Mouse (Mus musculus) ES-Bruce4 (cell line): Measurements from ENCODE around the gene H2-T24. TPM values are rescaled to one million over a fixed set of nuclear protein-coding genes. Genes with fewer than 3 reads are reported as not detected.
"Not testable (repeated sequence)": the region's sequence is repeated elsewhere in the genome, so short reads cannot be mapped to it uniquely, and the experiment has no call there.

ENCODE experiments used
- H3K27ac ChIP-seq: 2 replicates; pipeline ENCODE4 v1.5.1; 2012; ENCODE audit warnings: low read length, inconsistent platforms; ENCODE audit not compliant: insufficient read depth
- H3K27me3 ChIP-seq: 2 replicates; pipeline ENCODE4 v1.6.1; 2012; ENCODE audit warnings: mild to moderate bottlenecking, low read length, inconsistent platforms; ENCODE audit not compliant: control insufficient read depth, poor library complexity, insufficient read depth, severe bottlenecking
- H3K36me3 ChIP-seq: 2 replicates; pipeline ENCODE4 v1.6.1; 2012; ENCODE audit warnings: inconsistent platforms, mild to moderate bottlenecking, low read length, moderate library complexity; ENCODE audit not compliant: control insufficient read depth, poor library complexity, insufficient read depth, severe bottlenecking
- H3K4me1 ChIP-seq: one replicate; pipeline ENCODE4 v1.8.1; 2011; ENCODE audit warnings: low read length; ENCODE audit not compliant: control insufficient read depth, insufficient read depth
- H3K4me3 ChIP-seq: 2 replicates; pipeline ENCODE4 v1.5.1; 2011; ENCODE audit warnings: low read depth, mild to moderate bottlenecking, low read length
- H3K9ac ChIP-seq: 2 replicates; pipeline ENCODE4 v1.6.1; 2012; ENCODE audit warnings: low read depth, mild to moderate bottlenecking, inconsistent platforms; ENCODE audit not compliant: poor library complexity, severe bottlenecking
- H3K9me3 ChIP-seq: replicated peaks from 2 replicates; pipeline ENCODE4 v1.6.1; 2012; ENCODE audit warnings: mild to moderate bottlenecking, low read length, inconsistent platforms; ENCODE audit not compliant: control insufficient read depth, poor library complexity, insufficient read depth, severe bottlenecking
- CTCF ChIP-seq: IDR thresholded peaks from one replicate; pipeline ENCODE4 v1.8.1; 2011; ENCODE audit warnings: low read depth, low read length
- EP300 ChIP-seq: IDR thresholded peaks from 2 replicates; pipeline ENCODE4 v1.6.1; 2011; ENCODE audit warnings: low read depth, low read length; ENCODE audit not compliant: insufficient read depth
- POLR2A ChIP-seq: IDR thresholded peaks from one replicate; pipeline ENCODE4 v1.8.1; 2011; ENCODE audit warnings: low read length; ENCODE audit not compliant: insufficient read depth
- polyA plus RNA-seq: library from polyadenylated mRNA; stranded (reverse); fragments of >200 nt; gene quantifications from 2 replicates; pipeline ENCODE4 v1.2.4, GENCODE M21; 2011; ENCODE audit warnings: low read depth; ENCODE audit not compliant: missing spikeins, insufficient read depth, insufficient read length

The H2-T24 gene
- polyA plus RNA-seq, result 0.78 TPM in 1 of 2 replicates, not detected in the other

GRCm38 (mm10) chr17:36020191-36021073 lies at the start of gene H2-T24:
TSS of gene H2-T24 (minus strand) at chr17:36020560.
- no peak within 1 kb of the TSS for H3K27ac ChIP-seq
- H3K36me3 ChIP-seq, result peaks cover under 1% of the 10 kb centered on the region; the same call in 1 of the 2 replicates
- no peak within 1 kb of the TSS for H3K4me3 ChIP-seq

DNA sequence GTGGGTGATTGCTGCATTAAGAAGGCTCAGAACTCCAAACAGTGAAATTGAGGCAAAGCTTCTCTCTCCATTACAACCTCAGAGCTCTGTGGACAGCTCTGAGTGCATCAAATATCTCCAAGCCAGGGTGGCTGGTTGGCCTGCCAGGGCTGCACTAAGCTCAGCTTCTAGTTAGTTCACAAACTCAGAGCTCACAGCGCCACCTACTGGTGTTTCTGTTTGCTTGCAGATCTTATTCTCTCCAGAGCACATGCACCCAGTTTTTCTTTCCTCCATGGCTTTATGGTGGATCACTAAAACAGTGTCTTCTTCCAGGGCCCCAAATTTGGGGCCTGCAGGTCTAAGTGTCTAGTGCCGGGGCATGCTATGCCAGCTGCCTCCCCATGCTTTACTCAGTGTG lies 40.5 kb upstream of the H2-T24 start:
- H3K9ac ChIP-seq, result no peak overlapping the region
- H3K4me1 ChIP-seq, result no peaks in the 10 kb centered on the region
- TF ChIP-seq EP300 (no peak), POLR2A (no peak), CTCF (peak; percentile 56)
- peaks cover 6% of the 10 kb centered on the region for H3K9me3 ChIP-seq
- no peaks in the 10 kb centered on the region for H3K36me3 ChIP-seq
- no peak overlapping the region for H3K27ac ChIP-seq
- no peaks in the 10 kb centered on the region for H3K27me3 ChIP-seq
- H3K4me3 ChIP-seq, result no peak overlapping the region

More at GRCm38 (mm10) chr17:36020191-36021073, at the start of gene H2-T24:
- H3K4me1 ChIP-seq, result no peaks in the 10 kb centered on the region
- peaks cover 10% of the 10 kb centered on the region for H3K9me3 ChIP-seq
- no peak within 1 kb of the TSS for H3K9ac ChIP-seq
- H3K27me3 ChIP-seq, result no peaks in the 10 kb centered on the region
- TF ChIP-seq CTCF, result no peak
- no peak for TF ChIP-seq EP300
- no peak for TF ChIP-seq POLR2A

GRCm38 (mm10) chr17:36058362-36058761 lies 38.0 kb upstream of the H2-T24 start, which contains the start of gene Gm11127:
TSS of gene Gm11127 (minus strand) at chr17:36058371.
- not testable (repeated sequence) for H3K36me3 ChIP-seq, H3K4me1 ChIP-seq, H3K4me3 ChIP-seq, H3K27ac ChIP-seq, H3K9ac ChIP-seq, H3K27me3 ChIP-seq, H3K9me3 ChIP-seq

DNA sequence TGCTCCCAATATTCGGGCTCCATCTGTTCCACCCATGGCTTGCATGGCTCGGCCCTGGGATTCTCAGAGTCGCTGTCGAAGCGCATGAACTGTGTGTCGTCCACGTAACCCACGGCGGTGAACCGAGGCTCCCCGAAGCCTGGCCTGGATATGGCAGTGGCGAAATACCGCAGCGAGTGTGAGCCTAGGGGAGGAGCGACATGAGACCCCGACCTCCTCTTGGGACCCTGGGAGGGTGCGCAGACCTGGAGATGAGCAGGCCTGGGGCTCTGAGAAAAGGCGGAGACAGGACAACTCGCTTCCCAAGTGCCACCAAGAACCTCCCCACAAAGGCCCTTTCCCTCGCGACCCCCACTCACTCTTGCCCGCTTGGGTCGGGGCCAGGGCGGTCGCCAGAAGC lies 37.6 kb upstream of the H2-T24 start:
- not testable (repeated sequence) for H3K9me3 ChIP-seq, H3K4me1 ChIP-seq, H3K27ac ChIP-seq, H3K9ac ChIP-seq, H3K27me3 ChIP-seq, H3K4me3 ChIP-seq, H3K36me3 ChIP-seq

DNA sequence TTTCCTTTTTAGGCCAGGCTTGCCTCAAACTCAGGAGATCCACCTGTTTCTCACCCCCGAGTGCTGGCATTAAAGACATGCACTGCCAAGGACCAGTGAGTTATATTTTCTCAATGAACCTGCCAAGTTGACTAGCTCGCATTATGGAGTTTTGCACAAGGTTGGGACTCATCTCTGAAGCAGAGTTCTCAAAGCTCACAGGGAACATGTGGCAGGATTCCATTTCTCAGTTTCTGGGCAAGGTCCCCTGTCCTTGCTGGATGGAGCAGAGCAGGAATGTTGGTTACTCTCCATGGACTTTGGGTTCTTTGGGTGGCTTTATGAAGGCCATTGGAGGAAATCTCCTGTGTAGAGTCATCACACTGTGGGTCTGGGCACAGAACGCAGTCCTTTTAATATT lies 22.9 kb upstream of the H2-T24 start:
- no peak for TF ChIP-seq EP300
- no peak for TF ChIP-seq POLR2A
- TF ChIP-seq CTCF, result no peak
- H3K36me3 ChIP-seq, result no peaks in the 10 kb centered on the region
- no peak overlapping the region for H3K4me3 ChIP-seq
- no peaks in the 10 kb centered on the region for H3K27me3 ChIP-seq
- no peak overlapping the region for H3K27ac ChIP-seq
- H3K9ac ChIP-seq, result no peak overlapping the region
- H3K4me1 ChIP-seq, result no peaks in the 10 kb centered on the region
- H3K9me3 ChIP-seq, result no peaks in the 10 kb centered on the region

DNA sequence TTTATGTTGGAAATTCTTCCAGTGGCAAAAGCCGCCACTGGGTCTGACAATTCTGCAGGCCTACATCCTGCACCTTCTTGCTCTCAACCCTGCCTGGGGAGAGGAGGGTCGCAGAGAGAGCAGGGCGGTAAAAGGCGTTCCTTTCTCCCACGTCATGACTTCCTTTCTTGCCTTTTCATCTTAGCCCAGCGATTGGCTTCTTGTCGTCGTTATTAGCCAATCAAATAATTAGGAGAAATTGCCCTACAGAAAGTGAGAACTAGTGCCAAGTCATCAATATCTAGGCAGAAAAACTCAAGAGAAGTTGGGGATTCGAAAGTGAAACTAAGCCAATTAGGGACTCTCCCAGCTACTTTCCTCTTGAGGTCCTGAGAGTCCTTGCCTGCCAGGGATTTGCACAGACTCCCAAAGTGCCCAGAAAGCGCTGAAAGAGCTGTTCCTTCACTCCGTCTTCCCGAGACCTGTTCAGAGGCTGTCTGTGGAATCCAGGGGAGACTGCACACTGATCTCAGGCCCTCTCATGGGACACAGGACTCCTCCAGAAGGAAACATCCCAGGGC lies 22.3 kb upstream of the H2-T24 start, which contains the start of the genes H2-T22 and Gm6034:
H2-T22 (minus strand) TSS at position 138 of the 560 bp plus-strand sequence.
Gm6034 (plus strand) TSS at position 352 of the 560 bp plus-strand sequence.
- H3K4me1 ChIP-seq, H3K36me3 ChIP-seq, H3K27me3 ChIP-seq, H3K27ac ChIP-seq, H3K9ac ChIP-seq, H3K9me3 ChIP-seq: not testable (repeated sequence)
- H3K4me3 ChIP-seq, result peak within 1 kb of the TSS; percentile 17; the same call in 1 of the 2 replicates

DNA sequence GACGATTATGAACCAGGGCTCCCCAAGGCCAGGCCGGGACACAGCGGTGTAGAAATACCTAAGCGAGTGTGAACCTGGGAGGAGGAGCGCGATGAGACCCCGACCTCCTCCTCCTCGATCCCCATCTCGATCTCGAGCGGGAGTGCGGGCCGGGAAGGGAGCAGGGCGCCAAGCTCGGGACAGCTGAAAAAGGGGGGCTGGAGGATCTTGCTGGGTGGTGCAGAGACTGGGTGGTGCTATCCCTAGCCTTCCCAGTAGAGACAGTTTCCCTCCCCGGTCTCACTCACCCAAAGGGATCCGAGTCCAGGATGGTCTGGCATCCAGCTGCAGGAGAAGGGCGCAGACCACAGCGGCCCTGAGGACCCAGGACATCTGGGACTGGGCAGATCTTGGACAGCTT lies 21.7 kb upstream of the H2-T24 start:
- H3K36me3 ChIP-seq, H3K4me1 ChIP-seq, H3K27ac ChIP-seq, H3K27me3 ChIP-seq, H3K9ac ChIP-seq, H3K9me3 ChIP-seq: not testable (repeated sequence)
- H3K4me3 ChIP-seq, result peak overlapping the region; percentile 17; the same call in 1 of the 2 replicates

- H3K27ac ChIP-seq, H3K4me1 ChIP-seq, H3K4me3 ChIP-seq, H3K27me3 ChIP-seq, H3K36me3 ChIP-seq, H3K9me3 ChIP-seq, H3K9ac ChIP-seq: not testable (repeated sequence)
Measured at GRCm38 (mm10) chr17:36040604-36041003, 20.2 kb upstream of the H2-T24 start.

GRCm38 (mm10) chr17:36036126-36036525 lies 15.8 kb upstream of the H2-T24 start:
- not testable (repeated sequence) for H3K9me3 ChIP-seq, H3K4me1 ChIP-seq, H3K9ac ChIP-seq, H3K36me3 ChIP-seq, H3K27ac ChIP-seq, H3K4me3 ChIP-seq, H3K27me3 ChIP-seq
